Mouse (Mus musculus) C2C12 (cell line): ENCODE results near the gene Lmo7.

Source experiments
- CEBPB ChIP-seq: IDR thresholded peaks from one replicate; pipeline ENCODE4 v1.6.1; 2011; ENCODE audit warnings: low read depth, mild to moderate bottlenecking, control low read depth, moderate library complexity
- CTCF ChIP-seq: IDR thresholded peaks from one replicate; pipeline ENCODE4 v1.5.1; 2011; ENCODE audit not compliant: control insufficient read depth, insufficient read depth, insufficient read length
- FOSL1 ChIP-seq: IDR thresholded peaks from one replicate; pipeline ENCODE4 v1.8.0; 2011; ENCODE audit warnings: mild to moderate bottlenecking, low read length; ENCODE audit not compliant: poor library complexity, insufficient read depth, severe bottlenecking
- MAX ChIP-seq: IDR thresholded peaks from one replicate; pipeline ENCODE4 v1.6.1; 2011; ENCODE audit warnings: mild to moderate bottlenecking, control low read depth
- MYOD1 ChIP-seq: IDR thresholded peaks from one replicate; pipeline ENCODE4 v1.6.1; 2011; ENCODE audit warnings: low read depth; ENCODE audit not compliant: control insufficient read depth, insufficient read length
- USF1 ChIP-seq: IDR thresholded peaks from one replicate; pipeline ENCODE4 v1.6.1; 2011; ENCODE audit warnings: low read depth, mild to moderate bottlenecking, control low read depth, moderate library complexity

GRCm38 (mm10) chr14:101781943-101782510, 52.3 kb downstream of the Lmo7 start:
- TF ChIP-seq CTCF (no peak), MAX (no peak), USF1 (no peak), MYOD1 (no peak), CEBPB (no peak), FOSL1 (no peak)
